Mouse (Mus musculus): ENCODE data around the gene 4930556J24Rik.

DNA sequence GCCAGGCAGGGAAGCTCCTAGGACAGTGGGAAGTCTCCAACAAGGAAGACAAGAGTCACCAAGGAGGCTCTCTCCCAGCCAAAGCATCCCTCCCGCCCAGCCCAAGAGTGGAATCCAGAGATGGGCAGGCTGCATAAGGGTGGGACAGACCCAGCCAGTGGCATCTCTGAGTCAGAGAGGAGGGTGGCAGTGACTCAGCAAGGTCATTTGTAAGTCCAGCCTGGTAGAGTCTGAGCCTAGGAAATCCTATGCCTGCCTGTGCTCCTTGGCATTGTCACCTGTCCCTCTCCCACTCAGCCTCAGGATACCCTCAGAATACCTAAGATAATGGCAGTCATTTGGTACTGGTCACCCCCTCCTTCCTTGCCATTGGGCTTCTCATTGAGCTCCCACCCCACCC is 71.1 kb downstream of the 4930556J24Rik start:
- TF ChIP-seq POLR2A (IDR thresholded peaks at IDR 0.05; ENCODE audit: borderline replicate concordance, extremely low read depth, low read depth, low read length), result no peak
- no peak for TF ChIP-seq CTCF (IDR thresholded peaks at IDR 0.05; ENCODE audit: insufficient read depth, low read length)
